Mouse (Mus musculus) B cell, adult 2 months (primary cell): Measurements from ENCODE around the gene Casr.
A peak's percentile ranks its signal among the peaks of the same experiment; 100 is the strongest.

ENCODE experiments used
- DNase-seq, 2 experiments: peaks; one replicate each; pipeline ENCODE4 v3.0.0; 2022

Gene Casr

GRCm38 (mm10) chr16:36561386-36562338 is at the start of gene Casr:
Casr (minus strand) TSS chr16:36562141.
- DNase-seq, result no peak

- no peak for DNase-seq
Measured at GRCm38 (mm10) chr16:36602632-36603031, 40.7 kb upstream of the Casr start.

GRCm38 (mm10) chr16:36598265-36598664 is 36.3 kb upstream of the Casr start:
- DNase-seq, result peak; percentile 51 to 53

GRCm38 (mm10) chr16:36596671-36597410 is 34.9 kb upstream of the Casr start:
- DNase-seq, result no peak

GRCm38 (mm10) chr16:36589898-36590297 is 28.0 kb upstream of the Casr start:
- DNase-seq, result no peak

- DNase-seq, result peak in 1 of 2 experiments; percentile 26
Measured at GRCm38 (mm10) chr16:36587971-36588370, 26.0 kb upstream of the Casr start.

GRCm38 (mm10) chr16:36582073-36582472 is 20.1 kb upstream of the Casr start:
- DNase-seq, result no peak

- DNase-seq, result no peak
Measured at GRCm38 (mm10) chr16:36571942-36572341, 10.0 kb upstream of the Casr start.

- no peak for DNase-seq
Measured at GRCm38 (mm10) chr16:36559573-36559972, 2.4 kb downstream of the Casr start.

- DNase-seq, result no peak
Measured at GRCm38 (mm10) chr16:36555672-36556165, 6.2 kb downstream of the Casr start.

- peak; percentile 40 to 43 for DNase-seq
Measured at GRCm38 (mm10) chr16:36553624-36554023, 8.3 kb downstream of the Casr start.

GRCm38 (mm10) chr16:36545333-36545732 is 16.6 kb downstream of the Casr start:
- no peak for DNase-seq

- no peak for DNase-seq
Measured at GRCm38 (mm10) chr16:36543091-36543490, 18.9 kb downstream of the Casr start.

- no peak for DNase-seq
Measured at GRCm38 (mm10) chr16:36540834-36541233, 21.1 kb downstream of the Casr start.

- DNase-seq, result no peak
Measured at GRCm38 (mm10) chr16:36532981-36533687, 28.8 kb downstream of the Casr start.

- no peak for DNase-seq
Measured at GRCm38 (mm10) chr16:36532046-36532445, 29.9 kb downstream of the Casr start.

- DNase-seq, result no peak
Measured at GRCm38 (mm10) chr16:36531630-36532029, 30.3 kb downstream of the Casr start.

GRCm38 (mm10) chr16:36530566-36531552 is 31.1 kb downstream of the Casr start:
- peak; percentile 8 to 12 for DNase-seq

GRCm38 (mm10) chr16:36528822-36529221 is 33.1 kb downstream of the Casr start:
- no peak for DNase-seq

- DNase-seq, result no peak
Measured at GRCm38 (mm10) chr16:36526596-36527282, 35.2 kb downstream of the Casr start.

GRCm38 (mm10) chr16:36523095-36523494 is 38.8 kb downstream of the Casr start:
- DNase-seq, result no peak
